Mouse (Mus musculus) G1E (cell line): ENCODE results near the gene Mapk8ip3.

Source experiments
- CTCF ChIP-seq: IDR thresholded peaks from 2 replicates; pipeline ENCODE4 v1.5.1; 2012; ENCODE audit warnings: low read depth, low read length, inconsistent platforms, mixed read lengths
- GATA1 ChIP-seq: IDR thresholded peaks from 2 replicates; pipeline ENCODE4 v1.6.1; 2012; ENCODE audit warnings: borderline replicate concordance, low read length, inconsistent platforms, mixed read lengths
- GATA2 ChIP-seq: IDR thresholded peaks from 2 replicates; pipeline ENCODE4 v1.6.1; 2012; ENCODE audit warnings: low read depth, low read length, inconsistent platforms, borderline replicate concordance
- POLR2AphosphoS5 ChIP-seq: IDR thresholded peaks from 2 replicates; pipeline ENCODE4 v1.6.1; 2012; ENCODE audit warnings: low read depth, low read length, inconsistent platforms; ENCODE audit not compliant: insufficient replicate concordance
- TAL1 ChIP-seq: conservative IDR thresholded peaks from 2 replicates; pipeline ENCODE4 v1.6.1; 2012; ENCODE audit warnings: low read depth, low read length, inconsistent platforms, mixed read lengths

DNA sequence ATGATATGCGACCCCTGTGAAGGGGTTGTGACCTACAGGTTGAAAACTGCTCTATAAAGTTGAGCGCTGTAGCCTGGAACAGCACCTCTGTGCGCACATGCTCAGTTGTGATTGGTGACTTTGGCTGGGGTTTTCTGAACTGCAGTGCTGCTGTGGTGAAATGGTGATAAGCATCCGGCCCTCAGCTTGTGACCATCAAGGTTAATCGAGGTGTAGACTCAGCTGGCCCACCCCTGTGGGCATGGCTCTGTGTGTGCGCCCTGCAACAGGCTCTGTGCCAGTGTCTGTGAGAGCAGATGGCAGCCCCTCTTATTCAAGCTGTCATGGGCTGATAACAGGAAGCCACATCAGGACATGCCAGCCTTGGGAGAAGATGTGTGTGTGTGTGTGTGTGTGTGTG lies 77.8 kb downstream of the Mapk8ip3 start:
- TF ChIP-seq CTCF: no peak
- TF ChIP-seq GATA1: no peak
- peak; percentile 62 for TF ChIP-seq TAL1
- TF ChIP-seq POLR2AphosphoS5: no peak
- no peak for TF ChIP-seq GATA2
